Mouse (Mus musculus) heart, embryonic 14.5 days (tissue): ENCODE results near the gene Itpk1. TPM values are rescaled to one million over a fixed set of nuclear protein-coding genes. Genes with fewer than 3 reads are reported as not detected.
A peak's percentile ranks its signal among the peaks of the same experiment; 100 is the strongest.

ENCODE experiments used
- ATAC-seq: fragments of 200-750 bp; cut with Nextera tagmentation; 2 replicates; pipeline ENCODE4 v1.8.0; 2017; ENCODE audit warnings: low read depth, moderate TSS enrichment; ENCODE audit not compliant: insufficient number of reproducible peaks, insufficient read depth, low FRiP score
- H3K27ac ChIP-seq, 2 experiments: fragments of 200-500 bp in 1 of 2; fragments of 300-500 bp in 1 of 2; sonication (generic) in 1 of 2; replicated peaks in 1 of 2; 2 replicates each; pipeline ENCODE4 v1.5.1; 2012 to 2014; ENCODE audit warnings: low read depth in 2 of 2, low read length in 2 of 2, control low read depth in 1 of 2, mild to moderate bottlenecking in 1 of 2, mixed read lengths in 1 of 2; ENCODE audit not compliant: control insufficient read depth in 1 of 2, insufficient read depth in 1 of 2
- H3K27me3 ChIP-seq: fragments of 300-500 bp; sonication (generic); 2 replicates; pipeline ENCODE4 v1.6.1; 2014; ENCODE audit warnings: mild to moderate bottlenecking, low read length, control low read depth; ENCODE audit not compliant: control insufficient read depth, insufficient read depth
- H3K36me3 ChIP-seq: fragments of 300-500 bp; sonication (generic); 2 replicates; pipeline ENCODE4 v1.6.1; 2014; ENCODE audit warnings: mild to moderate bottlenecking, control low read depth, low read length, mixed read lengths; ENCODE audit not compliant: control insufficient read depth, insufficient read depth
- H3K4me1 ChIP-seq, 2 experiments: fragments of 200-500 bp in 1 of 2; fragments of 300-500 bp in 1 of 2; sonication (generic) in 1 of 2; 2 replicates each; pipeline ENCODE4 v1.6.1; 2012 to 2014; ENCODE audit warnings: low read length in 2 of 2, control low read depth in 1 of 2, mixed read lengths in 1 of 2; ENCODE audit not compliant: control insufficient read depth in 2 of 2, insufficient read depth in 2 of 2
- H3K4me2 ChIP-seq: fragments of 300-500 bp; sonication (generic); 2 replicates; pipeline ENCODE4 v1.6.1; 2014; ENCODE audit warnings: mild to moderate bottlenecking, low read length
- H3K4me3 ChIP-seq, 2 experiments: fragments of 200-500 bp in 1 of 2; fragments of 300-500 bp in 1 of 2; sonication (generic) in 1 of 2; 2 replicates each; pipeline ENCODE4 v1.5.1; 2012 to 2014; ENCODE audit warnings: low read length in 2 of 2, mild to moderate bottlenecking in 2 of 2, control low read depth in 1 of 2, low read depth in 1 of 2, moderate library complexity in 1 of 2; ENCODE audit not compliant: control insufficient read depth in 1 of 2, insufficient read depth in 1 of 2
- H3K9ac ChIP-seq: fragments of 300-500 bp; sonication (generic); 2 replicates; pipeline ENCODE4 v1.6.1; 2014; ENCODE audit warnings: mild to moderate bottlenecking, low read length
- H3K9me3 ChIP-seq: fragments of 300-500 bp; sonication (generic); 2 replicates; pipeline ENCODE4 v1.6.1; 2016; ENCODE audit warnings: low read length, control low read depth; ENCODE audit not compliant: control insufficient read depth
- WGBS: fragments of 180-500 bp; shearing (Covaris S2); extraction: QIAGEN DNeasy Blood & Tissue Kit; methylation state at CpG from one replicate; pipeline ENCODE4 v1.1.7; 2014; 5-methylcytosine and 5-hydroxymethylcytosine counted together
- polyA plus RNA-seq: library from polyadenylated mRNA; unstranded; fragments of >200 nt; fragmentation: Nextera tagmentation; extraction: Ambion mirVana; gene quantifications from 2 replicates; pipeline ENCODE4 v1.2.1, GENCODE M21; 2014

Gene Itpk1
- polyA plus RNA-seq, 1 experiment from 2014 or later, result 4.2 TPM

GRCm38 (mm10) chr12:102651401-102651800, 53.3 kb downstream of the Itpk1 start:
- H3K9ac ChIP-seq, result peak overlapping the region; percentile 56
- peaks cover 47 to 49% of the 10 kb centered on the region in 2 experiments for H3K4me1 ChIP-seq

GRCm38 (mm10) chr12:102650649-102651048, 54.1 kb downstream of the Itpk1 start:
- no peak overlapping the region for H3K27ac ChIP-seq
- no peaks in the 10 kb centered on the region for H3K9me3 ChIP-seq
- ATAC-seq, result no peak
- H3K4me3 ChIP-seq, result no peak overlapping the region
- no peak overlapping the region for H3K4me2 ChIP-seq
- H3K9ac ChIP-seq, result no peak overlapping the region
- H3K27me3 ChIP-seq, result no peaks in the 10 kb centered on the region
- WGBS, result 91% methylated on average over 4 of the region's 4 CpGs
- H3K4me1 ChIP-seq, result peaks cover 47 to 49% of the 10 kb centered on the region in 2 experiments
- no peaks in the 10 kb centered on the region for H3K36me3 ChIP-seq

More at GRCm38 (mm10) chr12:102651401-102651800, 53.3 kb downstream of the Itpk1 start:
- H3K4me2 ChIP-seq, result 0 out of 2 replicates have a peak overlapping the region, but pooled peaks have one; percentile 44
- H3K36me3 ChIP-seq, result no peaks in the 10 kb centered on the region
- H3K27ac ChIP-seq, result peak overlapping the region; percentile 5 to 41; a peak in 2 of 4 replicates
- H3K9me3 ChIP-seq, result no peaks in the 10 kb centered on the region
- H3K27me3 ChIP-seq, result no peaks in the 10 kb centered on the region
- H3K4me3 ChIP-seq, result no peak overlapping the region
- WGBS, result 62% methylated on average over 8 of the region's 8 CpGs
- no peak for ATAC-seq

- Histone ChIP-seq H3K9ac (0 out of 2 replicates have a peak overlapping the region, but pooled peaks have one; percentile 5), H3K36me3 (no peaks in the 10 kb centered on the region), H3K4me2 (no peak overlapping the region), H3K4me1 (peaks cover 47% of the 10 kb centered on the region in 2 experiments), H3K27ac (peak overlapping the region in 1 of 2 experiments; percentile 21; a peak in 1 of 4 replicates), H3K9me3 (no peaks in the 10 kb centered on the region), H3K27me3 (no peaks in the 10 kb centered on the region), H3K4me3 (no peak overlapping the region)
- WGBS, result 63% methylated on average over 14 of the region's 14 CpGs
- no peak for ATAC-seq
Measured at GRCm38 (mm10) chr12:102647839-102648564, 56.7 kb downstream of the Itpk1 start.

GRCm38 (mm10) chr12:102646586-102647260, 58.0 kb downstream of the Itpk1 start:
- Histone ChIP-seq H3K4me1 (peaks cover 34 to 35% of the 10 kb centered on the region in 2 experiments), H3K4me3 (no peak overlapping the region), H3K27ac (no peak overlapping the region), H3K9ac (no peak overlapping the region), H3K4me2 (no peak overlapping the region), H3K9me3 (no peaks in the 10 kb centered on the region), H3K36me3 (no peaks in the 10 kb centered on the region), H3K27me3 (no peaks in the 10 kb centered on the region)
- WGBS, result 73% methylated on average over 7 of the region's 7 CpGs
- ATAC-seq, result no peak

GRCm38 (mm10) chr12:102645911-102646585, 58.7 kb downstream of the Itpk1 start:
- no peak for ATAC-seq
- no peaks in the 10 kb centered on the region for H3K27me3 ChIP-seq
- H3K9me3 ChIP-seq, result no peaks in the 10 kb centered on the region
- no peaks in the 10 kb centered on the region for H3K36me3 ChIP-seq
- no peak overlapping the region for H3K9ac ChIP-seq
- H3K4me1 ChIP-seq, result peaks cover 28% of the 10 kb centered on the region in 2 experiments
- no peak overlapping the region for H3K27ac ChIP-seq
- H3K4me2 ChIP-seq, result no peak overlapping the region
- no peak overlapping the region for H3K4me3 ChIP-seq
- WGBS, result 90% methylated on average over 6 of the region's 6 CpGs

GRCm38 (mm10) chr12:102643316-102643715, 61.4 kb downstream of the Itpk1 start:
- peaks cover 20 to 21% of the 10 kb centered on the region in 2 experiments for H3K4me1 ChIP-seq
- H3K27me3 ChIP-seq, result no peaks in the 10 kb centered on the region
- no peak overlapping the region for H3K27ac ChIP-seq
- H3K4me3 ChIP-seq, result no peak overlapping the region
- no peaks in the 10 kb centered on the region for H3K9me3 ChIP-seq
- WGBS, result 62% methylated on average over 6 of the region's 6 CpGs
- no peak overlapping the region for H3K4me2 ChIP-seq
- H3K9ac ChIP-seq, result no peak overlapping the region
- no peaks in the 10 kb centered on the region for H3K36me3 ChIP-seq
- ATAC-seq, result no peak

- Histone ChIP-seq H3K9me3 (no peaks in the 10 kb centered on the region), H3K27ac (no peak overlapping the region), H3K27me3 (no peaks in the 10 kb centered on the region), H3K4me3 (no peak overlapping the region), H3K36me3 (no peaks in the 10 kb centered on the region), H3K4me2 (no peak overlapping the region), H3K9ac (no peak overlapping the region; the same call in 1 of the 2 replicates), H3K4me1 (peaks cover 8 to 10% of the 10 kb centered on the region in 2 experiments; a peak in 3 of 4 replicates)
- ATAC-seq, result no peak
- whole genome bisulfite sequencing, result 25% methylated on average over 9 of the region's 9 CpGs
Measured at GRCm38 (mm10) chr12:102640436-102641163, 64.1 kb downstream of the Itpk1 start.
